Mouse (Mus musculus) lung, embryonic 14.5 days (tissue): ENCODE measurements around the gene Tatdn2. TPM values are rescaled to one million over a fixed set of nuclear protein-coding genes. Genes with fewer than 3 reads are reported as not detected.

Experiments
- ATAC-seq: fragments of 200-750 bp; cut with Nextera tagmentation; 2 replicates; pipeline ENCODE4 v1.8.0; 2017; ENCODE audit warnings: mild to moderate bottlenecking, moderate TSS enrichment, moderate library complexity; ENCODE audit not compliant: insufficient read depth
- DNase-seq: peaks from one replicate; pipeline ENCODE4 v3.0.0-alpha.2; 2015
- H3K27ac ChIP-seq: fragments of 300-500 bp; sonication (generic); 2 replicates; pipeline ENCODE4 v1.5.1; 2014; ENCODE audit warnings: low read depth, mild to moderate bottlenecking, moderate library complexity
- H3K27me3 ChIP-seq: fragments of 300-500 bp; sonication (generic); 2 replicates; pipeline ENCODE4 v1.6.1; 2014; ENCODE audit warnings: low read length, control low read depth; ENCODE audit not compliant: insufficient read depth
- H3K36me3 ChIP-seq: fragments of 300-500 bp; sonication (generic); 2 replicates; pipeline ENCODE4 v1.6.1; 2014; ENCODE audit warnings: control low read depth; ENCODE audit not compliant: insufficient read depth
- H3K4me1 ChIP-seq: fragments of 300-500 bp; sonication (generic); 2 replicates; pipeline ENCODE4 v1.6.1; 2014; ENCODE audit warnings: antibody characterized with exemption, control low read depth; ENCODE audit not compliant: insufficient read depth
- H3K4me2 ChIP-seq: fragments of 300-500 bp; sonication (generic); 2 replicates; pipeline ENCODE4 v1.6.1; 2014; ENCODE audit warnings: mild to moderate bottlenecking
- H3K4me3 ChIP-seq: fragments of 300-500 bp; sonication (generic); 2 replicates; pipeline ENCODE4 v1.5.1; 2014; ENCODE audit warnings: low read depth, low read length
- H3K9ac ChIP-seq: fragments of 300-500 bp; sonication (generic); 2 replicates; pipeline ENCODE4 v1.6.1; 2014
- H3K9me3 ChIP-seq: fragments of 300-500 bp; sonication (generic); 2 replicates; pipeline ENCODE4 v1.6.1; 2016; ENCODE audit warnings: low read depth, low read length, control low read depth
- CTCF ChIP-seq: IDR thresholded peaks from 2 replicates; pipeline ENCODE4 v1.5.1; 2016; ENCODE audit warnings: antibody characterized with exemption, low read depth
- WGBS: fragments of 180-500 bp; shearing (Covaris S2); extraction: QIAGEN DNeasy Blood & Tissue Kit; methylation state at CpG from one replicate; pipeline ENCODE4 v1.1.7; 2014; 5-methylcytosine and 5-hydroxymethylcytosine counted together
- polyA plus RNA-seq: library from polyadenylated mRNA; unstranded; fragments of >200 nt; fragmentation: Nextera tagmentation; extraction: Ambion mirVana; gene quantifications from 2 replicates; pipeline ENCODE4 v1.2.1, GENCODE M21; 2014

Tatdn2 gene
- polyA plus RNA-seq, 1 experiment from 2014 or later = 1.2 TPM

- 81% methylated on average over 3 of the region's 3 CpGs for WGBS
- Histone ChIP-seq H3K36me3 (peaks cover 81% of the 10 kb centered on the region), H3K27ac (no peak overlapping the region), H3K4me2 (no peak overlapping the region), H3K9me3 (no peaks in the 10 kb centered on the region), H3K9ac (no peak overlapping the region), H3K4me1 (no peaks in the 10 kb centered on the region), H3K27me3 (no peaks in the 10 kb centered on the region), H3K4me3 (no peak overlapping the region)
- TF ChIP-seq CTCF = no peak
- DNase-seq (no peak), ATAC-seq (no peak)
Measured at GRCm38 (mm10) chr6:113717541-113717940, 20.7 kb downstream of the Tatdn2 start.

- Histone ChIP-seq H3K27me3 (no peaks in the 10 kb centered on the region), H3K36me3 (peaks cover 73% of the 10 kb centered on the region), H3K4me1 (no peaks in the 10 kb centered on the region), H3K4me2 (no peak within 1 kb of the TSS), H3K27ac (no peak within 1 kb of the TSS), H3K4me3 (no peak within 1 kb of the TSS), H3K9ac (no peak within 1 kb of the TSS), H3K9me3 (no peaks in the 10 kb centered on the region)
- no peak for TF ChIP-seq CTCF
- DNase-seq (no peak), ATAC-seq (no peak)
- 59% methylated on average over 3 of the region's 3 CpGs for WGBS
Measured at GRCm38 (mm10) chr6:113719878-113720277, 23.0 kb downstream of the Tatdn2 start, which contains the start of gene Ghrl. Gene Ghrl (minus strand): TSS chr6:113719880.

- DNase-seq (no peak), ATAC-seq (no peak)
- WGBS = 62% methylated on average over 4 of the region's 4 CpGs
- no peak for TF ChIP-seq CTCF
- Histone ChIP-seq H3K9me3 (no peaks in the 10 kb centered on the region), H3K4me1 (no peaks in the 10 kb centered on the region), H3K27ac (no peak overlapping the region), H3K27me3 (no peaks in the 10 kb centered on the region), H3K4me3 (no peak overlapping the region), H3K4me2 (no peak overlapping the region), H3K36me3 (peaks cover 71% of the 10 kb centered on the region), H3K9ac (no peak overlapping the region)
Measured at GRCm38 (mm10) chr6:113721061-113721460, 24.2 kb downstream of the Tatdn2 start.

- no peak for TF ChIP-seq CTCF
Measured at GRCm38 (mm10) chr6:113728181-113728580, 31.3 kb downstream of the Tatdn2 start.

GRCm38 (mm10) chr6:113731296-113731695 is 34.4 kb downstream of the Tatdn2 start:
- Histone ChIP-seq H3K36me3 (peaks cover 86% of the 10 kb centered on the region), H3K4me3 (no peak overlapping the region), H3K9me3 (no peaks in the 10 kb centered on the region), H3K4me2 (no peak overlapping the region), H3K27me3 (no peaks in the 10 kb centered on the region), H3K4me1 (no peaks in the 10 kb centered on the region), H3K9ac (no peak overlapping the region), H3K27ac (no peak overlapping the region)
- no peak for ATAC-seq
- TF ChIP-seq CTCF = no peak
- DNase-seq = no peak
- WGBS = 93% methylated on average over 3 of the region's 3 CpGs

More at GRCm38 (mm10) chr6:113728181-113728580, 31.3 kb downstream of the Tatdn2 start:
- Histone ChIP-seq H3K4me1 (no peaks in the 10 kb centered on the region), H3K4me2 (no peak overlapping the region), H3K9me3 (no peaks in the 10 kb centered on the region), H3K27ac (no peak overlapping the region), H3K9ac (no peak overlapping the region), H3K4me3 (no peak overlapping the region), H3K36me3 (peaks cover 85% of the 10 kb centered on the region), H3K27me3 (no peaks in the 10 kb centered on the region)
- no peak for DNase-seq
- WGBS = 86% methylated on average over 7 of the region's 7 CpGs
- no peak for ATAC-seq

- WGBS = 88% methylated on average over 9 of the region's 9 CpGs
- H3K9ac ChIP-seq = no peak overlapping the region
- no peaks in the 10 kb centered on the region for H3K4me1 ChIP-seq
- H3K27me3 ChIP-seq = no peaks in the 10 kb centered on the region
- H3K4me3 ChIP-seq = no peak overlapping the region
- ATAC-seq (no peak), DNase-seq (no peak)
- H3K9me3 ChIP-seq = no peaks in the 10 kb centered on the region
- H3K4me2 ChIP-seq = no peak overlapping the region
- TF ChIP-seq CTCF = no peak
- no peak overlapping the region for H3K27ac ChIP-seq
- peaks cover 49% of the 10 kb centered on the region for H3K36me3 ChIP-seq
Measured at GRCm38 (mm10) chr6:113737318-113738046, 40.6 kb downstream of the Tatdn2 start.

GRCm38 (mm10) chr6:113740236-113741217 is 43.7 kb downstream of the Tatdn2 start, which contains the start of gene Sec13:
Gene Sec13 (minus strand): TSS chr6:113740743.
- TF ChIP-seq CTCF = no peak
- Histone ChIP-seq H3K4me2 (peak within 1 kb of the TSS; percentile 92), H3K27me3 (no peaks in the 10 kb centered on the region), H3K27ac (peak within 1 kb of the TSS; percentile 72), H3K4me3 (peak within 1 kb of the TSS; percentile 96), H3K36me3 (peaks cover 29% of the 10 kb centered on the region), H3K9ac (peak within 1 kb of the TSS; percentile 93), H3K4me1 (no peaks in the 10 kb centered on the region), H3K9me3 (no peaks in the 10 kb centered on the region)
- peak; percentile 89 for ATAC-seq
- peak; percentile 95 for DNase-seq
- 6% methylated on average over 41 of the region's 41 CpGs for WGBS
